Comparison of ENCODE assay signal across 24 mouse cellular contexts in the genomic region with DNA sequence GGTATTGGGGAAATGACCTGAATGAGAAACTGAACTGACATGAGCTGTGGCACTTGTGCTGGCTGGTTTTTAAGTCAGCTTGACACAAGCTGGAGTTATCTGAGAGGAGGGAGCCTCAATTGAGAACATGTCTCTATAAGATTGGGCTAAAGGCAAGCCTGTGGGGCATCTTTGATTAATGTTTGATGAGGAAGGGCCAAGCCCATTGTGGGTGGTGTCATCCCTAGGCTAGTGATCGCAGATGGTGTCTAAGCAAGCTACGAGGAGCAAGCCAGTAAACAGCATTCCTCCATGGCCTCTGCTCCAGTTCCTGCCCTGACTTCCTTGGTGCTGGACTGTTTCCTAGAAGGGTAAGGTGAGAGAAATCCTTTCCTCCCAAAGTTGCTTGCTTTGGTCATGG. TPM values are rescaled to one million over a fixed set of nuclear protein-coding genes. Genes with fewer than 3 reads are reported as not detected.
A peak's percentile ranks its signal among the peaks of the same experiment; 100 is the strongest.
DNase-seq lines count a peak whose midpoint lies in the region; ATAC-seq and TF ChIP-seq lines count a peak whose summit lies in the region.
"Had no signal": no experiment of that assay in that cellular context is flagged by ENCODE, and none has a peak within 500 bp of the region (broad histone marks: within the 10 kb centered on the region; RNA-seq: fewer than 3 reads in every experiment).

No protein-coding gene starts in this region.

- TF ChIP-seq CTCF in heart, adult 2 months (IDR thresholded peaks at IDR 0.05) = no peak

- TF ChIP-seq EP300 in heart, adult 2 months (IDR thresholded peaks at IDR 0.05; ENCODE audit: insufficient read depth, low read depth, low read length) = no peak

- H3K4me1 ChIP-seq in heart, embryonic 10.5 days = no peaks in the 10 kb centered on the region; the same call in 1 of the 2 replicates
- H3K4me1 ChIP-seq in heart, adult 2 months (ENCODE audit: control insufficient read depth, insufficient read depth, low read length) = no peaks in the 10 kb centered on the region; the same call in 1 of the 2 replicates
- peaks cover 63% of the 10 kb centered on the region for H3K4me1 ChIP-seq in liver, embryonic 13.5 days (replicated peaks)
- H3K4me1 ChIP-seq in limb, embryonic 10.5 days = no peaks in the 10 kb centered on the region
- H3K4me1 ChIP-seq: embryonic facial prominence, embryonic 15.5 days; hindbrain, embryonic 13.5 days had no signal

- DNase-seq in heart, embryonic 10.5 days (ENCODE audit: low spot score) = peak; percentile 65
- DNase-seq in heart, adult 2 months = no peak
- DNase-seq in liver, embryonic 13.5 days = peak; percentile 65
- DNase-seq in spleen, postnatal 10 days (ENCODE audit: low spot score in 2 of 2) = peak; percentile 39 to 46
- DNase-seq in limb, embryonic 10.5 days (ENCODE audit: low spot score) = no peak
- DNase-seq in layer of hippocampus, adult 18-20 months (ENCODE audit: low spot score in 2 of 2) = no peak
- DNase-seq in cerebellum, adult 11 months = no peak
- DNase-seq: adrenal gland, postnatal 14 days; cerebellum, adult 8-10 months; forebrain, postnatal 0 days; gastrocnemius, postnatal 25 days; heart, adult 18-20 months; kidney, adult 11 months; kidney, postnatal 14 days; lung, adult 18-20 months; lung, postnatal 10 days; midbrain, embryonic 14.5 days; right cerebral cortex, postnatal 14 days; thymus, adult 2 months; thymus, postnatal 4 days had no signal

- intact Hi-C loops in heart, adult 2 months (cut with DNase I) = no loop called here

- TF ChIP-seq POLR2A in heart, adult 2 months (IDR thresholded peaks at IDR 0.05; ENCODE audit: insufficient read depth, low read depth, low read length) = no peak

- H3K4me2 ChIP-seq in liver, embryonic 13.5 days = peak overlapping the region; percentile 61
- H3K4me2 ChIP-seq: embryonic facial prominence, embryonic 15.5 days; hindbrain, embryonic 13.5 days had no signal

- no peaks in the 10 kb centered on the region for H3K27me3 ChIP-seq in heart, embryonic 10.5 days (ENCODE audit: insufficient read depth, poor library complexity, severe bottlenecking)
- H3K27me3 ChIP-seq in heart, adult 2 months (ENCODE audit: control insufficient read depth, insufficient read depth, low read length) = no peaks in the 10 kb centered on the region
- H3K27me3 ChIP-seq in liver, embryonic 13.5 days = no peaks in the 10 kb centered on the region
- no peaks in the 10 kb centered on the region for H3K27me3 ChIP-seq in limb, embryonic 10.5 days (ENCODE audit: low read depth, poor library complexity, severe bottlenecking)
- H3K27me3 ChIP-seq: embryonic facial prominence, embryonic 15.5 days; hindbrain, embryonic 13.5 days had no signal

- no peak overlapping the region for H3K9ac ChIP-seq in heart, adult 2 months (ENCODE audit: low read depth, low read length)
- peak overlapping the region; percentile 67 for H3K9ac ChIP-seq in liver, embryonic 13.5 days
- H3K9ac ChIP-seq: embryonic facial prominence, embryonic 15.5 days; forebrain, postnatal 0 days; hindbrain, embryonic 13.5 days had no signal

- no peaks in the 10 kb centered on the region for H3K9me3 ChIP-seq in heart, embryonic 10.5 days
- H3K9me3 ChIP-seq in liver, embryonic 13.5 days (replicated peaks) = peaks cover 6% of the 10 kb centered on the region; the same call in 1 of the 2 replicates
- H3K9me3 ChIP-seq in limb, embryonic 10.5 days (replicated peaks) = no peaks in the 10 kb centered on the region
- H3K9me3 ChIP-seq: embryonic facial prominence, embryonic 15.5 days; hindbrain, embryonic 13.5 days had no signal

- H3K79me2 ChIP-seq in heart, adult 2 months (replicated peaks; ENCODE audit: control insufficient read depth, insufficient read depth, low read length) = no peaks in the 10 kb centered on the region

- H3K4me3 ChIP-seq in heart, embryonic 10.5 days = no peak overlapping the region
- no peak overlapping the region for H3K4me3 ChIP-seq in heart, adult 2 months
- peak overlapping the region; percentile 49 for H3K4me3 ChIP-seq in liver, embryonic 13.5 days (replicated peaks)
- H3K4me3 ChIP-seq in limb, embryonic 10.5 days = no peak overlapping the region
- H3K4me3 ChIP-seq: embryonic facial prominence, embryonic 15.5 days; hindbrain, embryonic 13.5 days; layer of hippocampus, adult 2 months had no signal

- H3K27ac ChIP-seq in heart, embryonic 10.5 days = no peak overlapping the region
- H3K27ac ChIP-seq in heart, adult 2 months = no peak overlapping the region
- H3K27ac ChIP-seq in liver, embryonic 13.5 days = peak overlapping the region; percentile 100
- no peak overlapping the region for H3K27ac ChIP-seq in limb, embryonic 10.5 days
- H3K27ac ChIP-seq: embryonic facial prominence, embryonic 15.5 days; hindbrain, embryonic 13.5 days; layer of hippocampus, adult 2 months had no signal

- ATAC-seq in erythroblast, adult 5-6 weeks (replicated peaks; ENCODE audit: low FRiP score, poor library complexity, severe bottlenecking) = peak; percentile 80
- ATAC-seq in liver, embryonic 13.5 days (ENCODE audit: low read depth) = peak; percentile 86
- ATAC-seq: forebrain, postnatal 0 days had no signal

- H3K36me3 ChIP-seq in heart, embryonic 10.5 days = peaks cover 14% of the 10 kb centered on the region
- no peaks in the 10 kb centered on the region; the same call in 1 of the 2 replicates for H3K36me3 ChIP-seq in heart, adult 2 months (ENCODE audit: control insufficient read depth, insufficient read depth, low read length)
- H3K36me3 ChIP-seq in liver, embryonic 13.5 days = peaks cover 38% of the 10 kb centered on the region
- H3K36me3 ChIP-seq in limb, embryonic 10.5 days = peaks cover 15% of the 10 kb centered on the region
- H3K36me3 ChIP-seq: embryonic facial prominence, embryonic 15.5 days had no signal

- WGBS in heart, embryonic 10.5 days = 94% methylated on average over 2 of the region's 2 CpGs
- 100% methylated on average over 2 of the region's 2 CpGs for WGBS in heart, adult 2 months
- WGBS in liver, embryonic 13.5 days (ENCODE audit: insufficient replicate concordance) = 56% methylated on average over 2 of the region's 2 CpGs
- 96% methylated on average over 2 of the region's 2 CpGs for WGBS in limb, embryonic 10.5 days

RNA-seq across cellular contexts. Expression of a gene that starts 38.7 kb away (rescaled TPM):
- 16.5 and 21.8 TPM in 2 replicates for polyA plus RNA-seq in heart, embryonic 10.5 days (2016; fragmentation: Nextera tagmentation; extraction: Ambion mirVana)
- 1 to 10 TPM; 2.5 to 2.6 TPM for total RNA-seq in heart, adult 2 months (2021)
- 2.1 and 3.1 TPM in 2 replicates for polyA plus RNA-seq in heart, adult 2 months (2012; rRNA removed)
- total RNA-seq in erythroblast, adult 5-6 weeks (2015; ENCODE audit: low replicate concordance) = 30.4 and 37.4 TPM in 2 replicates
- total RNA-seq in erythroblast, adult 5-6 weeks (2017; ENCODE audit: low replicate concordance) = 63.4 and 71.3 TPM in 2 replicates
- polyA plus RNA-seq in liver, embryonic 13.5 days (2015; fragmentation: Nextera tagmentation; extraction: Ambion mirVana) = 20.2 and 21.9 TPM in 2 replicates
- polyA plus RNA-seq in limb, embryonic 10.5 days (2016; fragmentation: Nextera tagmentation; extraction: Ambion mirVana) = 27.1 and 34.4 TPM in 2 replicates
- 1 to 10 TPM; 5.6 to 6.4 TPM for total RNA-seq in layer of hippocampus, adult 18-20 months (2021)

RNA-seq across cellular contexts. Expression of a gene that starts 39.7 kb away (rescaled TPM):
- polyA plus RNA-seq in heart, embryonic 10.5 days (2016; fragmentation: Nextera tagmentation; extraction: Ambion mirVana) = 8.9 and 14.2 TPM in 2 replicates
- total RNA-seq in heart, adult 2 months (2021) = 10 to 100 TPM; 49.9 to 61.9 TPM
- polyA plus RNA-seq in heart, adult 2 months (2012; rRNA removed) = 43.2 and 67.5 TPM in 2 replicates
- total RNA-seq in erythroblast, adult 5-6 weeks (2015; ENCODE audit: low replicate concordance) = 15.2 and 16.7 TPM in 2 replicates
- total RNA-seq in erythroblast, adult 5-6 weeks (2017; ENCODE audit: low replicate concordance) = 19.2 and 23.3 TPM in 2 replicates
- 4.6 and 4.9 TPM in 2 replicates for polyA plus RNA-seq in liver, embryonic 13.5 days (2015; fragmentation: Nextera tagmentation; extraction: Ambion mirVana)
- 10.7 and 13.3 TPM in 2 replicates for polyA plus RNA-seq in limb, embryonic 10.5 days (2016; fragmentation: Nextera tagmentation; extraction: Ambion mirVana)
- total RNA-seq in layer of hippocampus, adult 18-20 months (2021) = 10 to 100 TPM; 66.5 to 67.3 TPM

Comparison
In these comparisons a context has a peak if more than half of its experiments do, and no peak if none do; other contexts are left out.
1. DNase-seq: peak in heart, embryonic 10.5 days (single experiment), liver, embryonic 13.5 days (single experiment) and spleen, postnatal 10 days (2 of 2); none in heart, adult 2 months (0 of 2), limb, embryonic 10.5 days (single experiment), layer of hippocampus, adult 18-20 months (0 of 2) and cerebellum, adult 11 months (single experiment).